25 mouse cellular contexts compared by ENCODE assay signal in genomic region chr6:71503670-71504069, GRCm38 (mm10).
"Had no signal": no experiment of that assay in that cellular context is flagged by ENCODE, and none has a peak within 500 bp of the region (broad histone marks: within the 10 kb centered on the region; RNA-seq: fewer than 3 reads in every experiment).

No protein-coding gene starts in this region.

- H3K27ac ChIP-seq: heart, adult 2 months; heart, embryonic 13.5 days; heart, embryonic 15.5 days; hindbrain, embryonic 13.5 days; hindbrain, embryonic 15.5 days; hindbrain, postnatal 0 days; kidney, embryonic 15.5 days; kidney, postnatal 0 days; left cerebral cortex, adult 2 months; limb, embryonic 10.5 days; limb, embryonic 12.5 days; liver, embryonic 12.5 days; liver, embryonic 14.5 days had no signal

- H3K9ac ChIP-seq: heart, embryonic 13.5 days; heart, embryonic 15.5 days; hindbrain, embryonic 13.5 days; hindbrain, embryonic 15.5 days; kidney, embryonic 15.5 days; limb, embryonic 12.5 days; liver, embryonic 12.5 days; liver, embryonic 14.5 days had no signal

- ATAC-seq: hindbrain, postnatal 0 days; liver, embryonic 12.5 days had no signal

- H3K27me3 ChIP-seq: heart, embryonic 13.5 days; heart, embryonic 15.5 days; hindbrain, embryonic 13.5 days; hindbrain, embryonic 15.5 days; kidney, embryonic 15.5 days; limb, embryonic 12.5 days; liver, embryonic 12.5 days had no signal

- H3K4me2 ChIP-seq: heart, embryonic 11.5 days; heart, embryonic 13.5 days; heart, embryonic 15.5 days; hindbrain, embryonic 13.5 days; hindbrain, embryonic 15.5 days; kidney, embryonic 15.5 days; limb, embryonic 12.5 days; liver, embryonic 12.5 days had no signal

- H3K4me3 ChIP-seq: heart, adult 2 months; heart, embryonic 13.5 days; heart, embryonic 15.5 days; hindbrain, embryonic 13.5 days; hindbrain, embryonic 15.5 days; kidney, embryonic 15.5 days; left cerebral cortex, adult 2 months; limb, embryonic 10.5 days; limb, embryonic 12.5 days; liver, embryonic 12.5 days had no signal

- H3K9me3 ChIP-seq: heart, embryonic 13.5 days; heart, embryonic 15.5 days; hindbrain, embryonic 13.5 days; hindbrain, embryonic 15.5 days; kidney, embryonic 15.5 days; limb, embryonic 10.5 days; limb, embryonic 12.5 days; liver, embryonic 12.5 days had no signal

- DNase-seq: gastrocnemius, postnatal 14 days; gastrocnemius, postnatal 36 days; heart, adult 11 months; heart, adult 2 months; heart, postnatal 14 days; heart, postnatal 36 days; kidney, adult 11 months; kidney, adult 2 months; kidney, adult 9 months; kidney, postnatal 25 days; kidney, postnatal 4 days; liver had no signal

- H3K4me1 ChIP-seq: heart, embryonic 15.5 days; hindbrain, embryonic 13.5 days; hindbrain, embryonic 15.5 days; kidney, embryonic 15.5 days; limb, embryonic 10.5 days; limb, embryonic 12.5 days had no signal
